Mouse (Mus musculus) limb, embryonic 11.5 days (tissue): ENCODE measurements around the gene Trib2. TPM values are rescaled to one million over a fixed set of nuclear protein-coding genes. Genes with fewer than 3 reads are reported as not detected.
A peak's percentile ranks its signal among the peaks of the same experiment; 100 is the strongest.

Experiments
- ATAC-seq: fragments of 200-750 bp; cut with Nextera tagmentation; 2 replicates; pipeline ENCODE4 v1.8.0; 2017; ENCODE audit warnings: low read depth; ENCODE audit not compliant: insufficient number of reproducible peaks, low FRiP score, low TSS enrichment
- DNase-seq: peaks from one replicate; pipeline ENCODE4 v3.0.0-alpha.2; 2015; ENCODE audit warnings: low spot score
- H3K27ac ChIP-seq: fragments of 300-500 bp; sonication (generic); replicated peaks from 2 replicates; pipeline ENCODE4 v1.5.1; 2014; ENCODE audit warnings: low read depth, mild to moderate bottlenecking, low read length
- H3K27me3 ChIP-seq: fragments of 300-500 bp; sonication (generic); 2 replicates; pipeline ENCODE4 v1.6.1; 2014; ENCODE audit warnings: mild to moderate bottlenecking, low read length, mixed read lengths; ENCODE audit not compliant: control insufficient read depth, insufficient read depth
- H3K36me3 ChIP-seq: fragments of 300-500 bp; sonication (generic); 2 replicates; pipeline ENCODE4 v1.6.1; 2014; ENCODE audit warnings: mild to moderate bottlenecking, low read length, moderate library complexity, mixed read lengths; ENCODE audit not compliant: control insufficient read depth, insufficient read depth
- H3K4me1 ChIP-seq: fragments of 300-500 bp; sonication (generic); 2 replicates; pipeline ENCODE4 v1.6.1; 2014; ENCODE audit warnings: low read length, mixed read lengths; ENCODE audit not compliant: control insufficient read depth, insufficient read depth
- H3K4me2 ChIP-seq: fragments of 300-500 bp; sonication (generic); 2 replicates; pipeline ENCODE4 v1.6.1; 2014; ENCODE audit warnings: low read depth, mild to moderate bottlenecking, moderate library complexity; ENCODE audit not compliant: severe bottlenecking
- H3K4me3 ChIP-seq: fragments of 300-500 bp; sonication (generic); 2 replicates; pipeline ENCODE4 v1.5.1; 2014; ENCODE audit warnings: low read depth, low read length
- H3K9ac ChIP-seq: fragments of 300-500 bp; sonication (generic); 2 replicates; pipeline ENCODE4 v1.6.1; 2014; ENCODE audit warnings: mild to moderate bottlenecking, low read length
- H3K9me3 ChIP-seq: fragments of 300-500 bp; sonication (generic); 2 replicates; pipeline ENCODE4 v1.6.1; 2016; ENCODE audit warnings: low read length; ENCODE audit not compliant: control insufficient read depth
- WGBS: fragments of 180-500 bp; shearing (Covaris S2); extraction: QIAGEN DNeasy Blood & Tissue Kit; methylation state at CpG from one replicate; pipeline ENCODE4 v1.1.7; 2014; 5-methylcytosine and 5-hydroxymethylcytosine counted together
- polyA plus RNA-seq: library from polyadenylated mRNA; unstranded; fragments of >200 nt; fragmentation: Nextera tagmentation; extraction: Ambion mirVana; gene quantifications from 2 replicates; pipeline ENCODE4 v1.2.1, GENCODE M21; 2014

Trib2 gene
- polyA plus RNA-seq, 1 experiment from 2014 or later, result 56.2 TPM

- Histone ChIP-seq H3K4me2 (peak overlapping the region; percentile 87), H3K36me3 (no peaks in the 10 kb centered on the region; the same call in 1 of the 2 replicates), H3K9me3 (no peaks in the 10 kb centered on the region), H3K27me3 (no peaks in the 10 kb centered on the region), H3K4me3 (peak overlapping the region; percentile 72), H3K9ac (no peak overlapping the region), H3K4me1 (peaks cover 19% of the 10 kb centered on the region), H3K27ac (no peak overlapping the region)
- no peak for ATAC-seq
- DNase-seq, result peak; percentile 27
- 47% methylated on average over 6 of the region's 6 CpGs for WGBS
Measured at GRCm38 (mm10) chr12:15812139-15812962, 4.4 kb downstream of the Trib2 start.

- no peaks in the 10 kb centered on the region for H3K9me3 ChIP-seq
- no peak overlapping the region for H3K4me3 ChIP-seq
- no peaks in the 10 kb centered on the region; the same call in 1 of the 2 replicates for H3K36me3 ChIP-seq
- no peaks in the 10 kb centered on the region for H3K27me3 ChIP-seq
- H3K4me2 ChIP-seq, result peak overlapping the region; percentile 87; the same call in 1 of the 2 replicates
- H3K4me1 ChIP-seq, result peaks cover 17% of the 10 kb centered on the region
- ATAC-seq (no peak), DNase-seq (peak; percentile 37)
- 13% methylated on average over 4 of the region's 4 CpGs for WGBS
- no peak overlapping the region for H3K9ac ChIP-seq
- H3K27ac ChIP-seq, result no peak overlapping the region
Measured at GRCm38 (mm10) chr12:15811682-15812081, 5.0 kb downstream of the Trib2 start.

GRCm38 (mm10) chr12:15810926-15811325 is 5.8 kb downstream of the Trib2 start:
- Histone ChIP-seq H3K4me2 (peak overlapping the region; percentile 8; the same call in 1 of the 2 replicates), H3K4me3 (no peak overlapping the region), H3K36me3 (no peaks in the 10 kb centered on the region; the same call in 1 of the 2 replicates), H3K9ac (no peak overlapping the region), H3K4me1 (peaks cover 17% of the 10 kb centered on the region), H3K27ac (no peak overlapping the region), H3K9me3 (no peaks in the 10 kb centered on the region), H3K27me3 (no peaks in the 10 kb centered on the region)
- DNase-seq (no peak), ATAC-seq (no peak)
- WGBS, result 51% methylated on average over 7 of the region's 7 CpGs

- Histone ChIP-seq H3K27ac (no peak overlapping the region), H3K4me1 (peaks cover 17% of the 10 kb centered on the region), H3K4me3 (no peak overlapping the region), H3K4me2 (no peak overlapping the region), H3K27me3 (no peaks in the 10 kb centered on the region), H3K36me3 (peaks cover 2% of the 10 kb centered on the region; the same call in 1 of the 2 replicates), H3K9me3 (no peaks in the 10 kb centered on the region), H3K9ac (no peak overlapping the region)
- WGBS, result 82% methylated on average over 7 of the region's 7 CpGs
- ATAC-seq (no peak), DNase-seq (no peak)
Measured at GRCm38 (mm10) chr12:15809657-15810056, 7.1 kb downstream of the Trib2 start.

- 97% methylated on average over 4 of the region's 4 CpGs for WGBS
- Histone ChIP-seq H3K27me3 (no peaks in the 10 kb centered on the region), H3K9me3 (no peaks in the 10 kb centered on the region), H3K9ac (no peak overlapping the region), H3K4me3 (no peak overlapping the region), H3K27ac (no peak overlapping the region), H3K4me2 (no peak overlapping the region), H3K4me1 (peaks cover 17% of the 10 kb centered on the region), H3K36me3 (peaks cover 2% of the 10 kb centered on the region; the same call in 1 of the 2 replicates)
- DNase-seq, result no peak
- no peak for ATAC-seq
Measured at GRCm38 (mm10) chr12:15809249-15809648, 7.5 kb downstream of the Trib2 start.

- DNase-seq, result no peak
- peaks cover 2% of the 10 kb centered on the region; the same call in 1 of the 2 replicates for H3K36me3 ChIP-seq
Measured at GRCm38 (mm10) chr12:15808186-15808800, 8.4 kb downstream of the Trib2 start.

GRCm38 (mm10) chr12:15804931-15805331 is 11.8 kb downstream of the Trib2 start:
- ATAC-seq, result no peak
- H3K4me3 ChIP-seq, result no peak overlapping the region
- DNase-seq, result no peak
- 55% methylated on average over 1 of the region's 1 CpGs for WGBS
- peaks cover 6% of the 10 kb centered on the region for H3K36me3 ChIP-seq
- H3K27ac ChIP-seq, result no peak overlapping the region
- H3K4me2 ChIP-seq, result no peak overlapping the region
- H3K9me3 ChIP-seq, result no peaks in the 10 kb centered on the region
- H3K27me3 ChIP-seq, result no peaks in the 10 kb centered on the region
- H3K9ac ChIP-seq, result no peak overlapping the region
- H3K4me1 ChIP-seq, result no peaks in the 10 kb centered on the region

More at GRCm38 (mm10) chr12:15808186-15808800, 8.4 kb downstream of the Trib2 start:
- H3K9ac ChIP-seq, result no peak overlapping the region
- ATAC-seq, result no peak
- no peak overlapping the region for H3K4me3 ChIP-seq
- H3K27ac ChIP-seq, result no peak overlapping the region
- WGBS, result 93% methylated on average over 5 of the region's 5 CpGs
- H3K9me3 ChIP-seq, result no peaks in the 10 kb centered on the region
- H3K4me2 ChIP-seq, result no peak overlapping the region
- H3K4me1 ChIP-seq, result peaks cover 15% of the 10 kb centered on the region
- H3K27me3 ChIP-seq, result no peaks in the 10 kb centered on the region

- no peak overlapping the region for H3K4me3 ChIP-seq
- no peak for ATAC-seq
- DNase-seq, result no peak
- peaks cover 6% of the 10 kb centered on the region for H3K36me3 ChIP-seq
- H3K27ac ChIP-seq, result no peak overlapping the region
- H3K4me2 ChIP-seq, result no peak overlapping the region
- 85% methylated on average over 5 of the region's 5 CpGs for WGBS
- no peaks in the 10 kb centered on the region for H3K9me3 ChIP-seq
- H3K27me3 ChIP-seq, result no peaks in the 10 kb centered on the region
- no peak overlapping the region for H3K9ac ChIP-seq
- H3K4me1 ChIP-seq, result no peaks in the 10 kb centered on the region
Measured at GRCm38 (mm10) chr12:15803936-15804438, 12.7 kb downstream of the Trib2 start.
